Mouse (Mus musculus): ENCODE results near the gene Chrdl2. TPM values are rescaled to one million over a fixed set of nuclear protein-coding genes. Genes with fewer than 3 reads are reported as not detected.
"Not testable (repeated sequence)": the region's sequence is repeated elsewhere in the genome, so short reads cannot be mapped to it uniquely, and the experiment has no call there.

The Chrdl2 gene
- total and polyA plus RNA-seq, 2 experiments, result 0.05 TPM; not detected in 1

DNA sequence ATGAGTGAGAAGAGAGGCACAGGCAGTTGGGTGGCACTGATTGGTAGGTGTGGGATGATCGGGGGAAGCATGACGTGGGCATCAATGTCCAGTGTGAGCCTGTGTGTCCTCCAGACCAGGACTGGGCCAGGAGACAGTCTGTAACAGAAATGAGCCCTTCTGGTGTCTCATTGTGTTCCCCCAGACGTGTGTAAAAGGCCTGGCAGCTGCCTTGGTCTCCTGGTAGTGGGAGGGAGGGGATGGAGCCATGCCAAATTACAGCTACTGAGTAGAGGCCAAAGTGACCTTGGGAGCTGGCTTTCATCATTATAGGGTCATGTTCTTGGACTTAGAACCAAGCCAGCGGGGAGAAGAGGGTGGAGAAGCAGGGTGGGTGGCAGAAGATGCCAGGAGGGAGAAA lies 45.9 kb downstream of the Chrdl2 start:
- H3K4me3 ChIP-seq (ENCODE audit: insufficient read depth, low read depth, low read length), result no peak overlapping the region
- no peak overlapping the region for H3K9ac ChIP-seq (ENCODE audit: low read depth, low read length)
- H3K79me2 ChIP-seq (ENCODE audit: control insufficient read depth, insufficient read depth, low read length), result no peaks in the 10 kb centered on the region
- H3K36me3 ChIP-seq (ENCODE audit: control insufficient read depth, insufficient read depth, low read length), result no peaks in the 10 kb centered on the region
- no peaks in the 10 kb centered on the region for H3K4me1 ChIP-seq (ENCODE audit: control insufficient read depth, insufficient read depth, low read length)
- H3K27ac ChIP-seq (replicated peaks; ENCODE audit: insufficient read depth, low read depth, low read length), result no peak overlapping the region
- WGBS, result 53% methylated on average over 4 of the region's 4 CpGs
- no peak for DNase-seq (ENCODE audit: extremely low read depth, low read depth, low spot score)
- TF ChIP-seq POLR2A (IDR thresholded peaks at IDR 0.05; ENCODE audit: extremely low read depth, insufficient read depth, low read length) (no peak), CTCF (IDR thresholded peaks at IDR 0.05; ENCODE audit: low read depth, low read length) (no peak)
- no peaks in the 10 kb centered on the region for H3K27me3 ChIP-seq (ENCODE audit: control insufficient read depth, insufficient read depth, low read length)

DNA sequence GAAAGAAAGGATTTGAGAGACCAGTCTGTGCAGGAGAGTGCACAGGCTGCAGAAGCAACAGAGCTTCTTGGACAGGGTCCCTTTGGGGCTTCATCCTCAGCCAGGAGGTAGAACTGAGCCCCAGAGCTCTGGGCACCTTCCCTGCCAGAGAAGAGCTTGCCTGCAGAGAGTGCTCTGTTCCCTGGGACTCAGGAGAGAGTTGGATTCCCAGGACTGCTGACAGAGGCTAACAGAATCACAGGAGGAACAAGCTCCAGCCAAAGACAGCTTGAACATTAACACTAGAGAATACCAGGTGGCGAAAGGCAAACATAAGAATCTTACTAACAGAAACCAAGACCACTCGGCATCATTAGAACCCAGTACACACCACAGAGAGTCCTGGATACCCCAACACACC lies 47.0 kb downstream of the Chrdl2 start:
- not testable (repeated sequence) for DNase-seq (ENCODE audit: extremely low read depth, low read depth, low spot score)
- WGBS, result 86% methylated on average over 2 of the region's 2 CpGs

GRCm38 (mm10) chr7:100073959-100074358 lies 68.0 kb downstream of the Chrdl2 start:
- Histone ChIP-seq H3K36me3 (ENCODE audit: control insufficient read depth, insufficient read depth, low read length) (no peaks in the 10 kb centered on the region), H3K9ac (ENCODE audit: low read depth, low read length) (no peak overlapping the region), H3K27me3 (ENCODE audit: control insufficient read depth, insufficient read depth, low read length) (no peaks in the 10 kb centered on the region), H3K4me1 (ENCODE audit: control insufficient read depth, insufficient read depth, low read length) (peaks cover 5% of the 10 kb centered on the region; the same call in 1 of the 2 replicates), H3K79me2 (ENCODE audit: control insufficient read depth, insufficient read depth, low read length) (no peaks in the 10 kb centered on the region), H3K4me3 (ENCODE audit: insufficient read depth, low read depth, low read length) (no peak overlapping the region), H3K27ac (replicated peaks; ENCODE audit: insufficient read depth, low read depth, low read length) (no peak overlapping the region)
- TF ChIP-seq POLR2A (IDR thresholded peaks at IDR 0.05; ENCODE audit: extremely low read depth, insufficient read depth, low read length) (no peak), CTCF (IDR thresholded peaks at IDR 0.05; ENCODE audit: low read depth, low read length) (no peak)
- DNase-seq (ENCODE audit: extremely low read depth, low read depth, low spot score), result no peak
- WGBS, result 60% methylated on average over 2 of the region's 2 CpGs

More for the DNA sequence above, 47.0 kb downstream of the Chrdl2 start:
- not testable (repeated sequence) for H3K79me2 ChIP-seq (ENCODE audit: control insufficient read depth, insufficient read depth, low read length); H3K9ac ChIP-seq (ENCODE audit: low read depth, low read length); H3K4me1 ChIP-seq (ENCODE audit: control insufficient read depth, insufficient read depth, low read length); H3K4me3 ChIP-seq (ENCODE audit: insufficient read depth, low read depth, low read length); H3K36me3 ChIP-seq (ENCODE audit: control insufficient read depth, insufficient read depth, low read length); H3K27ac ChIP-seq (replicated peaks; ENCODE audit: insufficient read depth, low read depth, low read length); H3K27me3 ChIP-seq (ENCODE audit: control insufficient read depth, insufficient read depth, low read length)

- Histone ChIP-seq H3K4me3 (ENCODE audit: insufficient read depth, low read depth, low read length) (no peak overlapping the region), H3K4me1 (ENCODE audit: control insufficient read depth, insufficient read depth, low read length) (peaks cover 5% of the 10 kb centered on the region; the same call in 1 of the 2 replicates), H3K9ac (ENCODE audit: low read depth, low read length) (no peak overlapping the region), H3K36me3 (ENCODE audit: control insufficient read depth, insufficient read depth, low read length) (no peaks in the 10 kb centered on the region), H3K27me3 (ENCODE audit: control insufficient read depth, insufficient read depth, low read length) (no peaks in the 10 kb centered on the region), H3K27ac (replicated peaks; ENCODE audit: insufficient read depth, low read depth, low read length) (no peak overlapping the region), H3K79me2 (ENCODE audit: control insufficient read depth, insufficient read depth, low read length) (no peaks in the 10 kb centered on the region)
- DNase-seq (ENCODE audit: extremely low read depth, low read depth, low spot score), result no peak
- 89% methylated on average over 5 of the region's 5 CpGs for WGBS
- TF ChIP-seq CTCF (IDR thresholded peaks at IDR 0.05; ENCODE audit: low read depth, low read length) (no peak), POLR2A (IDR thresholded peaks at IDR 0.05; ENCODE audit: extremely low read depth, insufficient read depth, low read length) (no peak)
Measured at GRCm38 (mm10) chr7:100076296-100076695, 70.3 kb downstream of the Chrdl2 start.

- 28% methylated on average over 4 of the region's 4 CpGs for WGBS
- Histone ChIP-seq H3K27ac (replicated peaks; ENCODE audit: insufficient read depth, low read depth, low read length) (no peak overlapping the region), H3K4me3 (ENCODE audit: insufficient read depth, low read depth, low read length) (no peak overlapping the region), H3K79me2 (ENCODE audit: control insufficient read depth, insufficient read depth, low read length) (no peaks in the 10 kb centered on the region), H3K9ac (ENCODE audit: low read depth, low read length) (no peak overlapping the region), H3K4me1 (ENCODE audit: control insufficient read depth, insufficient read depth, low read length) (peaks cover 5% of the 10 kb centered on the region; the same call in 1 of the 2 replicates), H3K36me3 (ENCODE audit: control insufficient read depth, insufficient read depth, low read length) (no peaks in the 10 kb centered on the region), H3K27me3 (ENCODE audit: control insufficient read depth, insufficient read depth, low read length) (no peaks in the 10 kb centered on the region)
- TF ChIP-seq POLR2A (IDR thresholded peaks at IDR 0.05; ENCODE audit: extremely low read depth, insufficient read depth, low read length), result no peak
- no peak for TF ChIP-seq CTCF (IDR thresholded peaks at IDR 0.05; ENCODE audit: low read depth, low read length)
- DNase-seq (ENCODE audit: extremely low read depth, low read depth, low spot score), result peak; percentile 79
Measured at GRCm38 (mm10) chr7:100077071-100077470, 71.1 kb downstream of the Chrdl2 start.

GRCm38 (mm10) chr7:100080087-100080781 lies 74.3 kb downstream of the Chrdl2 start:
- Histone ChIP-seq H3K79me2 (ENCODE audit: control insufficient read depth, insufficient read depth, low read length) (no peaks in the 10 kb centered on the region), H3K4me1 (ENCODE audit: control insufficient read depth, insufficient read depth, low read length) (peaks cover 5% of the 10 kb centered on the region; the same call in 1 of the 2 replicates), H3K27me3 (ENCODE audit: control insufficient read depth, insufficient read depth, low read length) (no peaks in the 10 kb centered on the region), H3K4me3 (ENCODE audit: insufficient read depth, low read depth, low read length) (no peak overlapping the region), H3K27ac (replicated peaks; ENCODE audit: insufficient read depth, low read depth, low read length) (no peak overlapping the region), H3K36me3 (ENCODE audit: control insufficient read depth, insufficient read depth, low read length) (peaks cover 9% of the 10 kb centered on the region), H3K9ac (ENCODE audit: low read depth, low read length) (no peak overlapping the region)
- TF ChIP-seq POLR2A (IDR thresholded peaks at IDR 0.05; ENCODE audit: extremely low read depth, insufficient read depth, low read length) (no peak), CTCF (IDR thresholded peaks at IDR 0.05; ENCODE audit: low read depth, low read length) (no peak)
- WGBS, result 79% methylated on average over 12 of the region's 12 CpGs
- no peak for DNase-seq (ENCODE audit: extremely low read depth, low read depth, low spot score)

Measured in liver, adult 2 months (tissue).